Mouse (Mus musculus) hematopoietic stem cell, adult 5-6 weeks (primary cell): ENCODE results near the gene Cdh4. TPM values are rescaled to one million over a fixed set of nuclear protein-coding genes. Genes with fewer than 3 reads are reported as not detected.
A peak's percentile ranks its signal among the peaks of the same experiment; 100 is the strongest.

Experiments used
- ATAC-seq, 2 experiments: fragments of 125-278 bp in 1 of 2; replicated peaks in 1 of 2; 2 replicates each; pipeline ENCODE4 v1.8.0; 2016 to 2017; ENCODE audit warnings: inconsistent platforms in 2 of 2, mild to moderate bottlenecking in 2 of 2, moderate number of reproducible peaks in 2 of 2, low read depth in 1 of 2, moderate TSS enrichment in 1 of 2; ENCODE audit not compliant: low FRiP score in 2 of 2, poor library complexity in 2 of 2, severe bottlenecking in 2 of 2, insufficient read depth in 1 of 2, low TSS enrichment in 1 of 2
- total RNA-seq: library from RNA; stranded (forward); fragments of 172-1452, 232-1000 nt; gene quantifications from 2 replicates; pipeline ENCODE4 v1.2.3, GENCODE M21; 2017

Gene Cdh4
- total RNA-seq, 1 experiment from 2014 or later = not detected

- no peak for ATAC-seq
Observed at GRCm38 (mm10) chr2:179606341-179606740, 164.1 kb downstream of the Cdh4 start.

GRCm38 (mm10) chr2:179615906-179616305 lies 173.7 kb downstream of the Cdh4 start:
- ATAC-seq = no peak

- ATAC-seq = no peak
Observed at GRCm38 (mm10) chr2:179623643-179624473, 181.6 kb downstream of the Cdh4 start.

- ATAC-seq = no peak
Observed at GRCm38 (mm10) chr2:179627563-179627962, 185.3 kb downstream of the Cdh4 start.

GRCm38 (mm10) chr2:179630720-179631119 lies 188.5 kb downstream of the Cdh4 start:
- no peak for ATAC-seq

GRCm38 (mm10) chr2:179640576-179641301 lies 198.5 kb downstream of the Cdh4 start:
- no peak for ATAC-seq

GRCm38 (mm10) chr2:179648573-179649263 lies 206.5 kb downstream of the Cdh4 start:
- ATAC-seq = no peak

- ATAC-seq = peak; percentile 36 to 44; a peak in 3 of 4 replicates
Observed at GRCm38 (mm10) chr2:179649370-179649769, 207.1 kb downstream of the Cdh4 start.

GRCm38 (mm10) chr2:179650168-179650567 lies 207.9 kb downstream of the Cdh4 start:
- ATAC-seq = no peak

GRCm38 (mm10) chr2:179655506-179655905 lies 213.3 kb downstream of the Cdh4 start:
- ATAC-seq = peak in 1 of 2 experiments; percentile 8; a peak in 1 of 4 replicates

GRCm38 (mm10) chr2:179659254-179659653 lies 217.0 kb downstream of the Cdh4 start:
- ATAC-seq = no peak

- peak; percentile 46 to 59; a peak in 3 of 4 replicates for ATAC-seq
Observed at GRCm38 (mm10) chr2:179661998-179662714, 219.9 kb downstream of the Cdh4 start.

GRCm38 (mm10) chr2:179662739-179663138 lies 220.5 kb downstream of the Cdh4 start:
- peak in 1 of 2 experiments; percentile 19; a peak in 1 of 4 replicates for ATAC-seq

- ATAC-seq = peak; percentile 12 to 46; a peak in 1 of 4 replicates
Observed at GRCm38 (mm10) chr2:179663652-179664051, 221.4 kb downstream of the Cdh4 start.

- no peak for ATAC-seq
Observed at GRCm38 (mm10) chr2:179664171-179664608, 222.0 kb downstream of the Cdh4 start.

- no peak for ATAC-seq
Observed at GRCm38 (mm10) chr2:179670689-179671088, 228.5 kb downstream of the Cdh4 start.

GRCm38 (mm10) chr2:179679866-179680265 lies 237.6 kb downstream of the Cdh4 start:
- ATAC-seq = no peak
